Mouse (Mus musculus): ENCODE results near the gene Nr6a1. TPM values are rescaled to one million over a fixed set of nuclear protein-coding genes. Genes with fewer than 3 reads are reported as not detected.

Gene Nr6a1
- total RNA-seq, 2 experiments from 2014 or later, result 0.82 to 1.2 TPM

DNA sequence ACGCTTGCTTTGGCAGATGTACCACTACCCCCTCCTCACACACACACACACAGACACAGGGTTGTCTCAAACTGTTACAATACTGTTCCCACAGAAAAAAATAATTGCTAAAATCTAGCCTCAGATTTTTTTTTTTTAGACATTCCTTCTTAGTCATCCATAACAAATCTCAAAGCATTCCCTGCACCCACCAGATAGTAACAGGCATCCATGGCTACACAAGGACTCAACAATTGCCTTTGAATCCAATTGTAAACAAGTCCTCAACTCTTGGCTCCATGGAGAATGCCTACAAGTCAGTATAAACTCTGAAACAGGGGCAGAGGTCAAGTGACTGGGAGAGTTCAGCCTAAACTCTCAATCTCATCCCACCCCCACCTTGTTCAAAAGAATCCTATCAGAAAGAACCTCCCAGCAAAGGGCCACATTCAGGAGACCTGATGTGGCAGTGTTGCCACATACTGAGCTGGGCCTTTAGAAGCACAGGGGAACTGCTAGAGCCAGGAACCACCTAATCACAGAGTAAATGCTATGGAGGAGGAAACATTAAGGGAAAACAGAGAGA lies 52.9 kb downstream of the Nr6a1 start:
- DNase-seq, result no peak

DNA sequence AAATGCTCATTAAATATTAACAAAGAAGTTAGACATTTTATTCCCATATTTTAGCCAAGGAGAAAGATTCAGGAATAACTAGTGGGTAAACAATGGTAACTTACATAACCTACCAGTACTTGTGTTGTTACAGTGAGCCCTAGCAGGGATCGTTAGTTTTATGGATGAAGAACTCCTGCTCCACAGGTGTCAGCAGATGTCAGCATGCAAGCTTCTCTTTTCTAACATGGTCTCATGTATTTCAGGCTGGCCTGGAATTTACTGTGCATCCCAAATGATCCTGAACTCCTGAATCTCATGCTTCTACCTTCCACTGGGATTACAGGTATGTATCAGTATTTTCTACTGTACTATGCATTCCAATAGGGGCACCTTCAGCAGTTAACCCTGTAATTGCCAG lies 54.8 kb downstream of the Nr6a1 start:
- no peak for DNase-seq

DNA sequence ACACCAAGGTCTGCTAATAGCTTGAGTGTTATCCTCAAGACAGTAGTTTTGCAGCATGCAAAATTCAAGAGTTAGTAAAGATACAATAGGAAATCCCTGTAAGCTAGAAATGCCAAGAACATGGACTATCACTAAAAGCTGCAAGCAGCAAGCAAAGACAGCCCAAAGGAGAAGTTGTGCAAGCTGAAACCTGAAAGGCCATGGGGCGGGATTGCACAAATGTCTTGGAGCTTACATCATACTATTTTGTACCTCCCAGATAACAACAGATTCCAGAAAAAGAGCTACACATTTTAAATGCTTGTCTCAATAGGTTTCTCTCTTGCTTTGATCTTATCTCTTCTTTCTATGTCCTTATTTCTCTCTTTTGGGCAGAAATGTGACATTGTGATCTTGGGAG lies 60.8 kb downstream of the Nr6a1 start:
- DNase-seq, result peak in 1 of 2 experiments; percentile 6

DNA sequence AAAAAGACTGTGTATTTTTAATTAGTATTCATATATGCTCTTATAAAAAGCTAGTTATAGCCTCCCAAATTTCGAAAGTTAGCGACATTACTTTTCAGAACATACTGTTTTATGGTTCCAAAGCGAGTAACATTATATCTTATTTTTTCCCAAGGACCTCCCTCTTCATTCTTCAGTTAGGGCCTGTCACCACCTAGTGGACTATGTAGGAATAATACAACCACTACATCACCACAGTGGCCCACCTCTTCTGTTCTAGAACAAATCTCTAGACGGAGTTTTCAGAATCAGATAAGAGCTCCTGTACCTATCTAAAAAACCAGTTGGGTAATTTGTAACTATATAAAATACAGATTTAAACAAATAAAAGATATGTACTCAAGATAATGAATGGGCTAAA lies 63.5 kb downstream of the Nr6a1 start:
- DNase-seq, result peak; percentile 15 to 51

DNA sequence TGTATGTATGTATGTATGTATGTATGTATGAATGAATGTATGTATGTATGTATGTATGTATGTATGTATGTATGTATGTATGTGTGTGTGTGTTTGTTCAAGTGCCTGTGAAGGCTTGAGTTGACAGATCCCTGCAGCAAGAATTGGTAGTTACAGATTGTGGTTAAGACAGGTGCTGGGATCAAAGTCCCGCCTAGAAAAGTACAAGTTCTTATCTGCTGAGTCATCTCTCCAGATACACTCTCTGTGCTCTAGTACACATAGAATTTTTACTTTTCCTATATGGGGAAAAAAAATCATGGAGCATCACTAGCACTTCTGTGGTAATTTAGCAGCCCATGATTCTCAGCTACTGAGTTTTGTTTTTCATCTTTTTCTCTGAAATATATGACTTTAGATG lies 75.7 kb downstream of the Nr6a1 start:
- DNase-seq, result no peak

DNA sequence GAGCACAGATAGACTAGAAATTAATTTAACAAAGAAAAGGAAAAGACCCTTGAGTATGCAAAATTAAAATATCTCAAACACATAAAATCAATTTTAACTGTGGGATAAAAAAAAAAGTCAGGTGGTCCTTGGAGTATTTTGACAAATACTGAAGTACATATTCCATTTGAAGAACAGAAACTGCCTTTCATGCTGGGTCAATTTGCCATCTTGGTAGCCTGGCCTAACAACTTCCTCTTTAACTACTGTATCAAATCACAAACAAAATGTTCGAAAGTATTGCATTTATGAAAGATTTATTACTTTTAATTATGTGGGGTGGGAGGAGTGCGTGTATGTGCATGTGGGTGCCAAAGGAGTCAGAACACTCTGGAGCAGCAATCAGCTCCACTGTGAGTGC lies 81.2 kb downstream of the Nr6a1 start:
- no peak for DNase-seq

DNA sequence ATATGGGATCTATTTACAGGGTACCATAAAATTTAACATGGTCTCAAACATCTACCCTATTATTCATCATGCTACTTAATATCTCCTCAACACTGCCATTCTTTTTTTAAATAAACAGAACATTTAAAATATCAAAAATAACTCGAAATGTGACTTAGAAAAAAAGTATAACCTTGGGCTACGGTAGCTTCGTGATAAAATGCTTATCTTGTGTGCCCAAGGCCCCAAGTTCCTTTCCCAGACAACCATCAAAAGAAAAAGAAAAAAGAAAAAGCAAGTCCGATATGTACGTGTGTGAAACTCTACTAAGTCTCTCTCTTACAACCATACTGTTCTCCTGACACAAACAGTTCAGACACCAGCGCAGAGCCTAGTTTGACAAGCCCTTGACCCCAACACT lies 92.0 kb downstream of the Nr6a1 start:
- DNase-seq, result no peak

DNA sequence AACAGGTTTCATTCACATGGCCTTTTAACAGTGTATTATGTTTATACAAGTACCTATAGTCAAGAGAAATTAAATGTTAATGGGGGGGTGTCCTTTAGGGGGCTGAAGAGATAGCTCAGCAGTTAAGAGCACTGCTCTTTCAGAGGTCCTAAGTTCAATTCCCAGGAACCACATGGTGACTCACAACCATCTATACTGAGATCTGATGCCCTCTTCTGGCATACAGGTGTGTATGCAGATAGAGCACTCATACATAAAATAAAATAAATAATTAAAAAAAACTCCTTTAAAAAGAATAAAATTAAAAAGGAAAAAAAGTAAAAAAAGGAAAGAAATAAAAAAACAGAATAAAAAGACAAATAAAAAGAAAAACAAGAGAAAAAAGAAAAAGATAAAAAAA lies 95.5 kb downstream of the Nr6a1 start:
- DNase-seq, result no peak

DNA sequence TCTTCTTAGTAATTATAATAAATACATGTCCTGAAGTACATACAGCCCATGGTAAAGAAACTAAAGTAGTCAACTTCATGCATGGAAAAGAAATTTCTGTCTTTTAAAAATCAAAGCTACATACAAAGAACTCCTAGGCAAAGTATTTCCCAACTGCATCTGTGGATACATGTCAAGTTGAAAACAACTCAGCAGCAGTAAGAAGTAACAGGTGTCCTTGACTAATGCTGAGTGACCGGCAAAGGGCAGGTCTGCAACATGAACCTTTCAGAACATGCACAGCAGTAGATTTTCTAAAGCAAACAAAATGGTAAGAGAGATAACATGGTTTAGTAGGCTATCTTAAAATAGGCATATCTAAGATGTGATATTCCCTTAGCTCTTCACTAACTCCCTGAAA lies 98.0 kb downstream of the Nr6a1 start:
- DNase-seq, result no peak

DNA sequence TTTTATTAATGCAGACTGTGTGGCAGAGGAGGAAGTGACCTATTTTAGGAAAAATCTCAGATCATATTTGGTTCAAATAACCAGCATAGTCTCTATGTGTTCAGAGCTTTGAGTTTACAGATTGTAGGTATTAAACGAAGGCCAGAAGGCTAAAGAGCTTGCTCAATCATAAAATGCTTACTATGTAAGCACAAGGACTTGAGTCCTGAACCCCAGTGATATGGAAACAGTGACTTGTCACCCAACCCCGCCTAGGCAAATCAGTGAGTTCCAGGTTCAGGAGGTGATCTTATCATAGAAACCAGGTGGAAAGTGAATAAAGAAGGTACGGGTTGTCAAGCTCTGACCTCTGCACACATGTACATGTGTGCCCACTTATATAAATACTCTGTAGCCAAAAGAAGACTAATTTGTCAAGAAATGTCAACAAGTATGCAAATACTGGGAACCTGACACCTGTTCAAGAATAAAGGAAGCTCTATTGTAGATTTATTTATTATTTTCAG lies 99.6 kb downstream of the Nr6a1 start:
- DNase-seq, result no peak

DNA sequence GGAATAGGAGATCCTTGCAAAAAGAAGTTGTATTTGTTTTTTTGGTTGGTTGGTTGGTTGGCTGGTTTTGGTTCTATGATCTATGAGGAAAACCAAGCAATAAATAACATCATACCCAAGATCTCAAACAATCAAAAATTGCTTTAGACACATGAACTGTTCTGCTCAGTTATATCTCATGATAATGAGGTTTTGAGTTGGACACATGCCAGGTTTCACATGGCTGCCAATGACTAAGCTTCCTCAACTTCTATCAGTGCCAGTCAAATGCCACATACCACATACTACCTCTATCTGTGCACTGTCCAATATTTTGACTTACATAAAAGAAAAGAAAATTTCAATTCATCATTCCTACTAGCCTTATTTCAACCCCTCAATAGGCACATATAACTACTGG lies 101.3 kb downstream of the Nr6a1 start:
- DNase-seq, result peak in 1 of 2 experiments; percentile 16

DNA sequence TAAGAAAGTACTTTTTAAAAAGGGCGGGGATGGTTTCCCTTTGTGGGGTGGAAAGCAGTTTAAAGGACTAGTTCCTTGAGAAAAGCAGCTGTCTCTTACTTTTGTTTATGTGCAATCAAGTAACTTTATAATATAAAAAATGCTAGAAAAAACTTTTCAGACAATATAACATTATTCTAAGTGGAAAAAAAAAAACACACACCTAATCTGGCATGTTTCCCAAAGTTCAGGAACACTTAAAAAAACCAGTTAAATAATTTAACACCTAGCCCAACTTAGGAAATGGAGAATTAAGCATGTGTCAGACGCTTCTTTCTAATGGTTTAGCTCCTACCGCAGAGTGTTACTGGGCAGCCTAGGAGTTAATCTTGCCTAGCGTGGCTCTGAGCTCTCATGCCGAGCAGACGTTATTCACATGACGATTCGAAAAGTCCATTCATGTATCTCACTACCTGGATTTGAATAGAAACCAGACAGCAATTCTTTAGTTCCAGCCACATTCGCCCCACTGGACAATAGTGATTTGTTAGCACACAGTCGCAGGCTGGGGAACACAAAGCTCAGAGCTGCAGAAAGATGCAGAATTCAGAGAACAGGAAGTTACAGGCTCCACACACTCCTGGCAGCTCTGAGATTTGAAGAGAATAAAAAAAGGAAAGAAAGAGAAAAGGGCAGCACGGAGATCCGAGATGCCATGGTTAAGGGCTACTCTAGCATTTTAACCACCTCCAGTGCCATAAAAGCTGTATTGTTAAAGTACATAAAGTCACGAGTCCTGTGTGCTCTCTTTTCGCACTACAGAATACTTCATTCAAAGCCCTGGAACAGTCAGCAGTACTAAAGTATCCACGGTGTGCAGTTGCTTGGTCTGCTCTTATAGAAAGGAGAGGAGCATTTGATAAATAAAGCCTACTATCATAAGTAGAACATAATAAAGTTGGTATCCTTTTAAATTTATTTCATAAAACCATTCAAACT lies 102.4 kb downstream of the Nr6a1 start:
- peak; percentile 20 to 61 for DNase-seq

DNA sequence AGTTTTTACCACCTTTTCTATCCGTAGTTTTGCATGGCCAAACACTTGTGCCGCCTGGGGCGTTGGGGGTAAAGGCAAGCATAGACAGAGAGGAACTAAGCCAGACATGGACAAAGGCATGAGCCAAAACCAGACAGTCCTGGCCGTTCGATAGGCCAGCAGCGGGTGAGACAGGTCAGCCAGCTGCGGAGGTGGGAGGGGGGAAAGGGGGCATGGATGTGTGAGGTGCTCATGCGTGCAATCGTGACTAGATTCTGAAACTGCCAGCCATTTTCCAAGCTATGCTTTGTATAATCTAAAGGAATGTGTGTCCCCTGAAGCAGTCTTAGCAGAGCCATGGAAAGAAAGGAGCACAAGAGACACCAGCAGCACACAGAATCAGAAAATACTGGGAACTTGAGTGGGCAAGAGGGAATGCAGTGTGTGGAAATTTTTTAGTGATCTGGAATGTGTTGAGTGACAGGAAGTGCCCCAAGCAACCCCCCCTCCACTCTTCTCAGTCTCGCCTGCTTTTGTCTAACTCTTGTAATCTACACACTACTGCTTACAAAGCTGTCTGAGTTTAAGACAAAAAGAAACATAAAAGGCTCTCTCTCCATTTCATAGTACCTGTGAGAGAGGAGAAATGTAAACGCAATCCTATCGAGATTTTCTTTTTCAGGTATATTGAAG lies 103.4 kb downstream of the Nr6a1 start:
- peak; percentile 75 to 78 for DNase-seq

DNA sequence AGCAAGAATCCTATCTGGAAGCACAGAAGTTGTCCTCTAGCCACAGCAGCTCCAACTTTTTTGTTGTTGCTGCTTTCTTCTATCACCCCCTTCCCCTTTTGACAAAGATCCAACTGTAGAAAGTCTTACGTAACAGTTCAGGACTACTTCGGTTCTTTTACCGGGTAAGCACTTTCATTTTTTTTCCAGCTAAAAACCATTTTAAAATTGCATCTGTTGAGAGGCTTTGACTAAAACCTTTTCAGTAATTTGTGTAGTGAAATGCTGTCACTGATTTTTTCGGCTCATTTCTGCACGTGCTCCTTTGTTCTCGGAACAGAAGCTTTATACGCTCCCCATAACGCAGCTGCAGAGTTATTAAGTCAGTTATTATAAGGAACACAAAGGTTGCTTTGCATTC lies 104.1 kb downstream of the Nr6a1 start:
- no peak for DNase-seq

DNA sequence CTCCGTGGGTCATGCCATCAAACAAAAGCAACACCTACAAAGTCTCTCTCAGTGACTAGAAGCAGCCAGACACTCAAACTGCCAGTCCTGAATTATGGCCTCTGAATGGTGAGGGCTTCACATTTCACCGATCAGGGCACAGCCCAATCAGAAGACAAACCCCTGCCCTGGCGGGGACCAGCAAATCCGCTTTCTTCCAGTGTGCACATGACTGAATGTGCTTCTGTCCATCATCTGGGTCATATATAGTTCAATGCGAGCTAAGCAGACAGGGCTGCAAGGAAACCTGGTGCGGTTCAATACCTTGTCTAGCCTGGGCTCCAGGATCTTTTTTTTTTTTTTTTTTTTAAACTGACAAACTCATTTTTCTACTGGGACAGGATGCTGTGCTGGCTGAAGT lies 104.5 kb downstream of the Nr6a1 start:
- DNase-seq, result peak; percentile 71 to 72

DNA sequence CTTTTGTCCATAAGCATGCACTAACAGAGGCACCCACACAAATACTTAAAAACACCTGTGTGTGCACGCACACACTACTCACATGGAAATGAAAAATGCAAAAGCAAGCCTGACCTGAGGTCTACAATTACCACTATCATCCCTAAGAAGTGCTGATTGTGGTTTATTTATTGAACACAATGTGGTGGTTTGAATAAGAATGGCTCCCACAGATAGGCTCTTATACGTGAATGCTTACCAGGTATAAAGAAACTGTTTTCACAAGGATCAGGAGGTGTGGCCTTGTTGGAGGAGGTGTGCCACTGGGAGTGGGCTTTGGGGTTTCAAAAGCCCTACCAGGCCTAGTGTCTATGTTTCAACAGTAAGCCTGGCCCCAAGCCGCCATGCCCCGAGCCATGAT lies 110.0 kb downstream of the Nr6a1 start:
- DNase-seq, result no peak

DNA sequence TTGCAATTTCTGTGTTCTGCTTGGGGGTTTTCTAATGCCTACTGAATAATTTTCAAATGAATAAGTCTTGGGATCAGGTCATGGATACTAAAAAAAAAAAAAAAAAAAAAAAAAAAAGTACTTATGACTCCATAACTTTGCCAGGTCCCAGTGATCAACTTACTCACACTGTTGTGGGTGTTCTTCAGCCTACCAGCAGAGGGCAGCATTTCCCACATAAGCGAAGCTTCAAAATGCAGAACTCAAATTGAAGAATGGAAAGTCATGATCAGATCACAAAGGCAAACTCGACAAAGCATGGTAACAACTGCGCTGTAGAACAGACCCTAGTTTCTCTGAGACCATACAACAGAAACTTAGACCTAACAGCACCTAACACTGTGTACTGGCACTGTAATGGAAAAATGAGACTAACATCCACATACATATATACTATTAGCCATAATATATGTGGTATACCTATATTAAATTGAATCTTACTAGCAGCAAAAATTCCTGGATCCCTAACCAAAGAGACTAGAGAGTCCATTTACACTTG lies 130.3 kb downstream of the Nr6a1 start:
- peak; percentile 64 to 86 for DNase-seq

DNA sequence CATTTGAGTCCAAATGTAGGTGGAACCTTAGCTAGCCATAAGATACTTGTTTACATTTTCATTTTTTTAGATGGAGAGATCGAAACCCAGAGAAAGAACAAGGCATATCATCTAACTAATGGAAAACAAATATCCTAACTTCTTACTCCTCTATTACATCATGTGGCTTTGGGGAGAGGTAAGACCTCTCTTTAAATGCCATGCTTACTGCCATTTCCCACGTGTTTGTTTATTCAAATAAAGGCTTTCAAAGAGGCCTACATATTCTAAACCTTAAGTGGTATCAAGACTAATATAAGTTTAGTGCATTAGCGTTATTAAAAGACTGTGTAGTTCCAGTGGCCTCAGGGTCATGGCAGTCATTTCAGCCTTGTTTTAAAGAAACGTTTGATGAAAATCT lies 140.2 kb downstream of the Nr6a1 start:
- no peak for DNase-seq

DNA sequence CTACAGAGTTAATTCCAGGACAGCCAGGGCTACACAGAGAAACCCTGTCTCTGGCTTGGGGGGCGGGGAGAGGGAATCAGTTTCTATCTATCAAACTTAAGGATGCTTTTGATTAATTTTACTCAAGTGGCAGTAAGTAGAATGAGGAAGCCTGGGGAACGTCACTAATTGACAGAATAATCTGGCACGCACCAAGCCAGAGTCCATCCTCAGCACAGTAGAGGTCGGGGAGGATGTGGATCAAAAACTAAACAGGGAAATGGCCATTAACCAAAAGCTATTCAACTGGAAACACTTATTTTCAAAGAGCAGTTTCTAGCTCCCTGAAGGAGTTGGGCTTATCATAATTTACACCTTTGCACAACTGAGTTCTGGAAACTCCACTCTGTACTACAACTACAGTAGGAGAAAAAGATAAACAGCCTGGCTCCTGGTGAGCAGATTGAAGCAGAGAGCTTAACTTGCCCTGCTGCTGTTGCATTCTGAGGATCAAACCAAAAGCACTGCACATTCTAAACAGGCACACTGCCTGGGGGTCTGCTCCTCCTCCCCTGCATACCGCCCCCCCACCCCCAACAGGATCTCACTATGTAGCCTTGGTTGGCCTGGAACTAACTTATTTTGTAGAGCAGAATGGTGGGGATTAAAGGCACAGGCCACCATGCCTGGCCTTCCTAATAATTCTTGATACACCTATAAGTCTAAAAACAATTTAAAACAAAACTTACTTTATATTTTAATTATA lies 141.1 kb downstream of the Nr6a1 start:
- DNase-seq, result no peak

DNA sequence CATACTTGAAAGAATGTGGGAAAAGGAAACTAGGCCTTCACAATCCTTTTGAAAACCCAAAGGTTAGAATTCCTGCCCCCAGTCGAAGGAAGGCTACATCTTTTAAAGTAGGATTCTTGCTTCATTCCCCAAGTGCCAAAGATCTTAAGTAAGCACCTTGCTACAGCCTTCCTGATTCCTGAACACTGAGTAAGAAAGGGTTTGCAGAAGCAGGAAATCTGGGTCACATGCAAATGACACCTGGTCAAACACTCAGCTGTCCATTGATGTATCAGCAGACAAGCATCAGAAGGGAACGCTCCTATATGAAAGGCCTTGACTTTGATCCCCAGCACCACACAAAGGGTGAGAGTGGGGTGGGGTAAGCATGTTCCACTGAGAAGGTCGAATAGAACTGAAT lies 142.4 kb downstream of the Nr6a1 start:
- DNase-seq, result no peak

DNA sequence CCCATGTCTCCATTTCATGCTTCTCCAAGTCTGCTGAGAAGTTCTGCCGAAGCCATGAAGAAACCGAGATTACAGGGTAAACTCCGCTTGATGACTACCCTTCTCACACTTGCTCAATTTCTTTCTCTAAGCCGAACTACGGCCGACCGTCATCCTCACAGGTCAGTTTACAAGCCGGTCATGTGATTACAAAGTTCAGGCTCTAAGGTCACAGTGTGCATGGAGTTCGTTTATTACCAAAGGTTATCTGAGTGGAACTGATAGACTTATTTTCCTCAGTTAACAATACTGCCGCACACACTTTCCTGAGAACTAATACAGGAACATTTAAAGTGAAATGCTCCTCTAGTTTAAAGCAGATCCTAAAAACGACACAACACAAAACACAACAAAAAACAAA lies 143.1 kb downstream of the Nr6a1 start:
- DNase-seq, result peak in 1 of 2 experiments; percentile 1

DNA sequence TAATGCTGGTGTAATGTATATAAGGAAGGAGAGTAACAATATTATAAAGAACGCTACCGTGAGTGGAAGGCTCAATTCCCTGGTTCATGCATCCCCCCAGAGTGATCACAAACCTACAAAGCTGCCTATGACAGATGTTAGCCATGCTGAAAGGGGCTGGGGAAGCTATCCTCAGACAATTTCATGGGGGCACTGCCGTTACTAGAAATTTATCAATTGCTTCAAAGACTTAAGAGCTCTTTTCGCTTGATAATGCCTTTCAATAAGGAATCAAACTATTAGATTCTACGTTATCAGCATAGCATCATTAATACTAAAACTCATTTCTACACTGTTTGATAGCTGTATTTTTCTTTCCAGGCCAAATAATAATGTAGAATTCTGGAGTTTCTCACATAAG lies 144.1 kb downstream of the Nr6a1 start:
- no peak for DNase-seq

Measured in heart, adult 18-20 months (tissue).